Mouse (Mus musculus) megakaryocyte, embryonic 14.5 days (primary cell): Measurements from ENCODE around the gene Atxn10. TPM values are rescaled to one million over a fixed set of nuclear protein-coding genes. Genes with fewer than 3 reads are reported as not detected.

Source experiments
- H3K27me3 ChIP-seq: replicated peaks from 2 replicates; pipeline ENCODE3; 2012; ENCODE audit warnings: inconsistent platforms
- H3K36me3 ChIP-seq: replicated peaks from 2 replicates; pipeline ENCODE3; 2012; ENCODE audit warnings: low read length, inconsistent platforms, mixed read lengths
- H3K4me1 ChIP-seq: 2 replicates; pipeline ENCODE4 v1.6.1; 2012; ENCODE audit warnings: inconsistent platforms
- H3K4me3 ChIP-seq: replicated peaks from 2 replicates; pipeline ENCODE3; 2012; ENCODE audit warnings: moderate library complexity, mild to moderate bottlenecking, inconsistent platforms
- H3K9me3 ChIP-seq: 2 replicates; pipeline ENCODE4 v1.6.1; 2012; ENCODE audit warnings: inconsistent platforms
- FLI1 ChIP-seq: IDR thresholded peaks from 2 replicates; pipeline ENCODE4 v1.6.1; 2012; ENCODE audit warnings: low read length, inconsistent platforms, mixed read lengths
- GATA1 ChIP-seq: IDR thresholded peaks from 3 replicates; pipeline ENCODE4 v1.6.1; 2012; ENCODE audit warnings: mixed read lengths, low read length, inconsistent platforms, borderline replicate concordance
- polyA plus RNA-seq: library from polyadenylated mRNA; stranded (reverse); fragments of >175 nt; gene quantifications from 2 replicates; pipeline ENCODE4 v1.2.3, GENCODE M21; 2012; ENCODE audit warnings: low replicate concordance; ENCODE audit not compliant: insufficient read depth

Atxn10 gene
- polyA plus RNA-seq, 1 experiment = 85.4 TPM

DNA sequence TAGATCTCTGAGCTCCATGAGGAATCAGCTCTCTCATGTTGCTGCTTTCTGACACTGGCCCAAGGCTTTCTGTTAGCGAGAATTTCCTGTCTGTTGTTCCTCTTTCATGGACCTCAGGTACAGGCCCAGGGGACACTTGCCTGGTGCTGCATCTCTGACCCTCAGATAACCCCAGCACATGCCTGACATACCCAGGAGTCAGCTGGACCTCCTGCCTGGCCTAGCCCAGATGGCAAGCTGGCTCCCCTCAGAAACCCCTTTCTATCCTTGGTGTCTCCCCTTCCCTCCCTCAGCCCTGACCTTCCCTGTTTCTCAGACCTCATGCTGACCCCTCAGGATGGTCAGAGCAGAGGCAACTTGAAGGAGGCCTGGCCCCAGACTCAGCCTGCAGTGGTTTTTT lies 170.6 kb downstream of the Atxn10 start:
- H3K4me1 ChIP-seq = peaks cover 5% of the 10 kb centered on the region
- H3K4me3 ChIP-seq = no peak overlapping the region
- no peaks in the 10 kb centered on the region for H3K9me3 ChIP-seq
- H3K36me3 ChIP-seq = no peaks in the 10 kb centered on the region
- no peak for TF ChIP-seq GATA1
- no peak for TF ChIP-seq FLI1
- H3K27me3 ChIP-seq = peaks cover 57% of the 10 kb centered on the region

DNA sequence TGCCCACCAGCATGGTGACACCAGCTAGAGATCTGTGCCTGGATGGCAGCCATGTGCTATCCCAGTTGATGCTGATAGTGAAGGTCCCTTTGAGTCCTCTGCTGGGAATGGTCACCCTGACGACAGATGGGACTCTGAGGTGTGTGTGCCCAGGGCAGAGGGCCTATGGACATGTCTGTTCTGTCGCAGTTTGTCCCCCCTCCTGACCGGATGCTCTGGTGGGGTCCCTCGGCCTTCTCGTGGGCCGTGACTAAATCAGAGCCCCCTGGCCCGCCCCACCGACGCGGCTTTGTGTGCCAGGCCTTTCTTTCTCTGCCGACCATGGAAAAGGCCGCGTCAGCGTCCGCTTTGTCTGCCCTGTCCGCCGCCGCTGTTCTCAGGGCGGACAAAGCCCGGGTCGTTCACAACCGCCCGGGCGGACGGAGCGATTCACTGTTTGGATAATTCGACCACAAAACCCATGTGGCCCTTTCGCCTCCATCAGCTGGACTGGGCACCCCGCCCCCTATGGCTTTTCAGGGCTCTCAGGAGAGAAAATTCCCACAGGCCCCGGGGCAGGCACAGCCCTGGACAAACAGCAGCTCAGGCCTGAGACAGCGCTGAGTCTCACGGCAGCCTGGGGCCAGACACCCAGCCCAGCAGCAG lies 171.4 kb downstream of the Atxn10 start:
- no peak for TF ChIP-seq GATA1
- no peak for TF ChIP-seq FLI1
- no peaks in the 10 kb centered on the region for H3K36me3 ChIP-seq
- no peak overlapping the region for H3K4me3 ChIP-seq
- peaks cover 4% of the 10 kb centered on the region for H3K4me1 ChIP-seq
- no peaks in the 10 kb centered on the region for H3K9me3 ChIP-seq
- peaks cover 58% of the 10 kb centered on the region for H3K27me3 ChIP-seq

Other genes with a start within 250 kb of the Atxn10 start
- gene Smc1b, start 204.3 kb upstream of the Atxn10 start, polyA plus RNA-seq = not detected in 2 replicates
- not detected in 2 replicates for gene Ribc2, start 204.2 kb upstream of the Atxn10 start, polyA plus RNA-seq
- not detected in 2 replicates for gene Fbln1, start 130.3 kb upstream of the Atxn10 start, polyA plus RNA-seq
- not detected in 2 replicates for gene 7530416G11Rik, start 167.0 kb downstream of the Atxn10 start, polyA plus RNA-seq
- not detected in 2 replicates for gene Wnt7b, start 246.2 kb downstream of the Atxn10 start, polyA plus RNA-seq